Mouse (Mus musculus) ES-E14 (cell line): ENCODE results near the gene Trip10. TPM values are rescaled to one million over a fixed set of nuclear protein-coding genes. Genes with fewer than 3 reads are reported as not detected.

ENCODE experiments used
- DNase-seq: peaks from one replicate; pipeline ENCODE4 v3.0.0-alpha.2; 2013; ENCODE audit warnings: low read depth, low spot score
- H3K27ac ChIP-seq: 2 replicates; pipeline ENCODE4 v1.5.1; 2012; ENCODE audit warnings: low read depth, mild to moderate bottlenecking, low read length, moderate library complexity, mixed read lengths; ENCODE audit not compliant: poor library complexity, insufficient read depth, severe bottlenecking
- H3K36me3 ChIP-seq: 2 replicates; pipeline ENCODE4 v1.6.1; 2012; ENCODE audit warnings: mild to moderate bottlenecking, low read length, moderate library complexity, mixed read lengths; ENCODE audit not compliant: control insufficient read depth, poor library complexity, insufficient read depth, severe bottlenecking
- H3K4me1 ChIP-seq, 2 experiments: fragments of 150-350 bp in 1 of 2; sonication (generic) in 1 of 2; 2 replicates each; pipeline ENCODE4 v1.6.1; 2012; ENCODE audit warnings: low read length in 2 of 2, mild to moderate bottlenecking in 1 of 2, mixed read lengths in 1 of 2; ENCODE audit not compliant: control insufficient read depth in 2 of 2, insufficient read depth in 2 of 2, poor library complexity in 1 of 2
- H3K4me3 ChIP-seq, 2 experiments: fragments of 150-350 bp in 1 of 2; sonication (generic) in 1 of 2; 2 replicates each; pipeline ENCODE4 v1.5.1; 2012; ENCODE audit warnings: low read length in 2 of 2, low read depth in 1 of 2, mild to moderate bottlenecking in 1 of 2, mixed read lengths in 1 of 2; ENCODE audit not compliant: insufficient read depth in 1 of 2, poor library complexity in 1 of 2, severe bottlenecking in 1 of 2
- H3K9ac ChIP-seq: 2 replicates; pipeline ENCODE4 v1.6.1; 2012; ENCODE audit warnings: low read depth, mild to moderate bottlenecking, low read length, mixed read lengths; ENCODE audit not compliant: poor library complexity, insufficient read depth, severe bottlenecking
- H3K9me3 ChIP-seq: fragments of 150-350 bp; sonication (generic); 2 replicates; pipeline ENCODE4 v1.6.1; 2012; ENCODE audit warnings: low read depth, mild to moderate bottlenecking, low read length; ENCODE audit not compliant: control insufficient read depth, insufficient read depth
- CHD2 ChIP-seq: IDR thresholded peaks from 2 replicates; pipeline ENCODE4 v1.6.1; 2014; ENCODE audit warnings: mild to moderate bottlenecking, low read depth, low read length, inconsistent platforms
- HCFC1 ChIP-seq: IDR thresholded peaks from 2 replicates; pipeline ENCODE4 v1.6.1; 2012; ENCODE audit warnings: low read length, inconsistent platforms, borderline replicate concordance; ENCODE audit not compliant: insufficient read depth
- MAFK ChIP-seq: IDR thresholded peaks from 2 replicates; pipeline ENCODE4 v1.6.1; 2014; ENCODE audit warnings: mild to moderate bottlenecking, low read depth, low read length, inconsistent platforms; ENCODE audit not compliant: insufficient read depth
- ZC3H11A ChIP-seq: IDR thresholded peaks from 2 replicates; pipeline ENCODE4 v1.6.1; 2012; ENCODE audit warnings: low read depth, mild to moderate bottlenecking, inconsistent platforms, low read length, borderline replicate concordance
- ZNF384 ChIP-seq: IDR thresholded peaks from 2 replicates; pipeline ENCODE4 v1.6.1; 2012; ENCODE audit warnings: low read depth, low read length, inconsistent platforms
- in situ Hi-C, 2 experiments: fragments of 600-800 bp; cut with MboI; formaldehyde crosslinking; loops; one replicate each; pipeline ENCODE4 v1.15.1; 2025; ENCODE audit warnings: low sequenced_read_pairs in 2 of 2, inconsistent platforms in 1 of 2; ENCODE audit not compliant: unreplicated experiment in 2 of 2
- total RNA-seq: library from RNA; depleted of rRNA; stranded (reverse); fragments of 300-350 nt; gene quantifications from 2 replicates; pipeline ENCODE4 v1.2.3, GENCODE M21; 2012

The Trip10 gene
- total RNA-seq, 1 experiment, result 40.6 TPM

DNA sequence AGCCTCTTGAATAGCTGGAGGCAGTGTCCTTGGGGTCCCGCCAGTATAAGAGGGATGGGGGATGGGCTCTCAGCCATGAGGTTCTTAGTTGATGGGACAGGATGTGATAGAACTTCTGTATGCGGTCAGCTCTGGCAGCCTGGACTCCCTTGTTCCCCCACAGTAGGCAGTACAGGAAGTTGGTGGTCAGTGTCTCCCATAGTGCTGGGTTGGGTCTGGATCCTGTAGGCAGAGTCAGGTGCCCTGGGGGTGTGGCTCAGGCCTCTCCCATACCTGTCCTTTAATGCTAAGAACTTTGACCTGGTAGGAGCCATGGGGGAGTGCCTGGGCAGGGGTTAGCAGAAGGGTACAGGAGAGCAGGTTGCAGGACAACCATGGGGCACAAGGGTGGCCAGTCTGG is 14.9 kb downstream of the Trip10 start:
- no peak for TF ChIP-seq MAFK
- TF ChIP-seq ZNF384, result no peak
- no peak for TF ChIP-seq CHD2
- TF ChIP-seq ZC3H11A, result no peak
- Histone ChIP-seq H3K4me3 (no peak overlapping the region), H3K36me3 (peaks cover 34% of the 10 kb centered on the region), H3K4me1 (peaks cover 0 to 23% of the 10 kb centered on the region in 2 experiments; a peak in 3 of 4 replicates), H3K9me3 (no peaks in the 10 kb centered on the region), H3K9ac (no peak overlapping the region), H3K27ac (no peak overlapping the region)
- no peak for DNase-seq
- in situ Hi-C loops, result no loop called here

DNA sequence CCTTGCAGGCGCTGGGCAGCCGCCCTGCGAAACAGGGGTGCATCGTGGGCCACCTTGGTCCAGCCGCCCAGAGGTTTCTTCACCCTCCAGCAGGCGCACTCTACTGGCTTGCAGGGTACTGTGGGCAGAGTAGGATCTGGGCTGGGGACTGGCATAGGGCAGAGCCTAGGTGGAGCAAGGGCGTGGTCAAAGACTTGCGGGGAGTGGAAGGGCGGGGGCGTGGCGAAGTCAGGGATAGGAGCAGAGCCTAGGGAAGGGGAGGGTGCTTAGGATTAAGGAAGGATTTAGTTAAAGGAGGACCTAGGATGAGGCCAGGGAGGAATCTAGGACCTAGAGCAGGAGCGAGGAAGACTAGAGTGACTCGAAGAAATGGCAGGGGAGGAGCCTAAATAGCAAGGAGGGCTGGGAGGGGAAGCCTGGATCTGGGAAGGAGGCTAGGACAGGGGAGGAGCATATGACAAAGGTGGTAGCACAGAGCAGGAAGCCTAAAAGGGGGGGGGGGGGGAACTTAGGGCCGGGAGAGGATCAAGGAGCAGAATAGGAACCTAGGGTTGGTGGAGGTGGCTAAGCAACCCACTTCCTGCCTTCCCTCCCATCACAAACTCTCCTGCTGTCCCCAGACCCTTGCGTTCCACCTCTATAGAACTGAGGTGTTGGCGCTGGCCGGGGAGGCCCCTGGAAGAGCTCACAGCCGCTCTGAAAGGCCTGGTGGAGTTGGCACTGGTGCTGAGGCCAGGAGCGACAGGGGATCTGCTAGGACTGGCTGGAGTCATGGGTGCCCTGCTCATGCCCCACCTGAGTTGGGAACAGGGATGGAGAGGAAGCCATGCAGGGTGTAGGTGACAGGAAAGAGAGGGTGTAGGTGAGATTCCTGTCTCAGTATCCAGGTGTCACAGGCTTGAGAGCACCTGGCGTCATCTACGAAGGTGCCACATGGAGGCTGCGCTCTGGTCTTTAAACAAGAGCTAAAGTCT is 16.0 kb downstream of the Trip10 start:
- peaks cover 0 to 23% of the 10 kb centered on the region in 2 experiments; a peak in 3 of 4 replicates for H3K4me1 ChIP-seq
- H3K9me3 ChIP-seq, result no peaks in the 10 kb centered on the region
- no peak for TF ChIP-seq MAFK
- TF ChIP-seq HCFC1, result no peak
- no peak for TF ChIP-seq CHD2
- no peak for TF ChIP-seq ZNF384
- TF ChIP-seq ZC3H11A, result no peak
- peaks cover 30% of the 10 kb centered on the region for H3K36me3 ChIP-seq
- H3K9ac ChIP-seq, result no peak overlapping the region
- peak overlapping the region in 1 of 2 experiments; percentile 54; a peak in 2 of 4 replicates for H3K4me3 ChIP-seq
- in situ Hi-C loops, result no loop called here
- no peak overlapping the region for H3K27ac ChIP-seq
- DNase-seq, result no peak

DNA sequence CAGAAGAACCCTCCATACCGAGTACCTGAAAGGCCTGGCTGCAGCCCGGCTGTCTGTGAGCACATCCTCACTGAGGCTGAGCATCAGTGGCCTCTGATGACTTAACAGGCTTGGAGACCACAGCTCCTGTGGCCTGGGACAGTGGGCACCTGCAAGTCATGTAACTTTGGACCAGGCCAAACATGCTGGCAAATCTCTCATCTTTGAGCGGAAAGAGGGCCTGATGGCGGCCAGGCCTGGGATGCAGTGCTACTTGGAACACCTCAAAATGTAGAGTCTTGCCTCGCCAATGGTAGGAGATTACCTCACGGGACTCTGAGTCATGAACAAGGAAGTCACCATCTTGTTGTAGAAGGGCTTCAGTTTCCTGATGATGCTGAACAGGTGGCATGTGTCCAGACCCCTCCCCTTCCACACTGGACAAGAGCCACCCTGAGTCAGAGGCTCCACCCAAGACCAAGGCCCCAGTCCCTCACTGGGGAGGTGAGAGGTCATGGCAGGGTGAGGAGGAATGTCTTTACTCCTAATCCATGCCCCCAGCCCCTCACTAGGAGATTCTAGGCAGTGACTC is 18.4 kb downstream of the Trip10 start:
- Histone ChIP-seq H3K4me1 (peaks cover 0 to 19% of the 10 kb centered on the region in 2 experiments; a peak in 3 of 4 replicates), H3K27ac (no peak overlapping the region; the same call in 1 of the 2 replicates), H3K4me3 (no peak overlapping the region), H3K9ac (no peak overlapping the region), H3K36me3 (peaks cover 12% of the 10 kb centered on the region), H3K9me3 (no peaks in the 10 kb centered on the region)
- in situ Hi-C loops, result no loop called here
- TF ChIP-seq HCFC1 (no peak), ZC3H11A (no peak), ZNF384 (no peak), MAFK (no peak), CHD2 (no peak)
- DNase-seq, result no peak

DNA sequence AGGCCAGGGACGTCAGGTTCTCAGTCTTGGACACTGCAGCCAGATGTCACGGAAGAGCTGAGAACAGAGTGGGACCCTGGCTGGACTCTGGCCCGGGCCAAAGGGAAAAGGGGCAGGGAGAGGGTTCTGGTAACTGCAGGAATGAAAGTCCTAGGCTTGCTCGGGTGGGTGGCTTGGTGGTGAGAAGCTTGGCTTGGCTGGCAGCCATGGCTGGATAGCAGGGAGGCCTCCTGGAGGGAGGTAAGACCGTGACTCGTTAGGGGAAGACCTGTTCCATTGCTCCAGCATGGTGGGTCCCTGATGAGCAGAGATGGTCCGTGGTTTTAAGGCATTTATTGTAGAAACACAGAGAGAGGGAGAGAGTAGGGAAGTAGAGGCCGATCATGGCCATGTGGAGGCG is 22.0 kb downstream of the Trip10 start:
- H3K36me3 ChIP-seq, result no peaks in the 10 kb centered on the region
- DNase-seq, result no peak
- no peak overlapping the region; a peak in 1 of 4 replicates for H3K4me3 ChIP-seq
- in situ Hi-C loops, result no loop called here
- peaks cover 5 to 17% of the 10 kb centered on the region in 2 experiments; a peak in 3 of 4 replicates for H3K4me1 ChIP-seq
- H3K9me3 ChIP-seq, result no peaks in the 10 kb centered on the region
- H3K27ac ChIP-seq, result no peak overlapping the region
- H3K9ac ChIP-seq, result no peak overlapping the region
- no peak for TF ChIP-seq ZC3H11A
- TF ChIP-seq CHD2, result no peak
- TF ChIP-seq HCFC1, result no peak
- no peak for TF ChIP-seq ZNF384
- TF ChIP-seq MAFK, result no peak
